Mouse (Mus musculus): ENCODE measurements around the gene Nup54. TPM values are rescaled to one million over a fixed set of nuclear protein-coding genes. Genes with fewer than 3 reads are reported as not detected.

The Nup54 gene
- polyA plus RNA-seq, 1 experiment: 15.2 TPM

DNA sequence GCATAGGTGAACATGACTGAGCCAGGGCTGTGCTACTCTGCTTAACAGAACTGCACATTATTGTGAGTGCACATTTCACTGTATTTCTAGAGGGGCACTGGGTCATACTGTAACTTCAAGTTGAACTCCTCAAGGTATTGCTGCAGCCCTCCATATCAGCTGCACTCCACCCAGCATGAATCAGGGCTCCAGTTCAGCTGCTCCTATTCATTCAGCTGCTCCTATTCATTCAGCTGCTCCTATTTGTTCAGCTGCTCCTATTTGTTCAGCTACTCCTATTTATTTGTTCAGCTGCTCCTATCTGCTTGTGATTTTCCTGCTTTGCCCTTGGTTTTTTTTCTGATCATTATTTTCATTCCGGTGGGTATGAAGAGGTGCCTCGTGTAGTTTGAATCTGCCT lies 45.0 kb downstream of the Nup54 start:
- TF ChIP-seq POLR2A (IDR thresholded peaks at IDR 0.05; ENCODE audit: control insufficient read depth, low read depth, low read length): no peak
- TF ChIP-seq CTCF (IDR thresholded peaks at IDR 0.05; ENCODE audit: control insufficient read depth, insufficient read depth, insufficient replicate concordance, low read depth, low read length): no peak
- peaks cover 13% of the 10 kb centered on the region for H3K4me1 ChIP-seq (ENCODE audit: control insufficient read depth, insufficient read depth, low read length)
- H3K27ac ChIP-seq (ENCODE audit: control insufficient read depth, insufficient read depth, low read depth, low read length): no peak overlapping the region; the same call in 1 of the 2 replicates
- H3K4me3 ChIP-seq (ENCODE audit: control insufficient read depth, low read depth, low read length): no peak overlapping the region
- no peaks in the 10 kb centered on the region for H3K27me3 ChIP-seq (ENCODE audit: control insufficient read depth, insufficient read depth, low read length)
- H3K36me3 ChIP-seq (ENCODE audit: control insufficient read depth, insufficient read depth, low read length): peaks cover 5% of the 10 kb centered on the region

DNA sequence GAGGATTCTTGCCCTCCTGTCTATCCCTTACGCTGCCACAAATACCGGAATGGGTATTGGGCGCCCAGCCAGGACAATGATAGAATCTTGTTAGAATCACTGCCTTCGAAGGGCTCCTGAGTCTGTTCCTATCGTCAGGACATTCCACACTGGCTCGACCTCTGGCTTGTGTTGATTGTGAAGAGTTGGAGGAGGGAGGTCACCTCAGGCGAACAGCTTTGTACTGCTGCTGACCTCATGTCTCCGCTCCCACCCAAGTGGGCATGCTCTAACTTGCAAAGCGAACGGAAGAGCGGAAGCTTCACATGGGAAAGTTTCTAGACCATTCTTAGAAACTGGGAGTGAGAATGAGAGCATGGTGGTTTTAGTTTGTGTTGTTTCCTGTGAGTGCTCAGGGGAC lies 47.6 kb downstream of the Nup54 start:
- Histone ChIP-seq H3K4me1 (ENCODE audit: control insufficient read depth, insufficient read depth, low read length) (peaks cover 11% of the 10 kb centered on the region), H3K27ac (ENCODE audit: control insufficient read depth, insufficient read depth, low read depth, low read length) (peak overlapping the region; percentile 70), H3K4me3 (ENCODE audit: control insufficient read depth, low read depth, low read length) (peak overlapping the region; percentile 16), H3K36me3 (ENCODE audit: control insufficient read depth, insufficient read depth, low read length) (peaks cover 4% of the 10 kb centered on the region), H3K27me3 (ENCODE audit: control insufficient read depth, insufficient read depth, low read length) (no peaks in the 10 kb centered on the region)
- TF ChIP-seq CTCF (IDR thresholded peaks at IDR 0.05; ENCODE audit: control insufficient read depth, insufficient read depth, insufficient replicate concordance, low read depth, low read length): no peak
- TF ChIP-seq POLR2A (IDR thresholded peaks at IDR 0.05; ENCODE audit: control insufficient read depth, low read depth, low read length): 0 out of 2 replicates have a peak, but pooled peaks have one; percentile 14

DNA sequence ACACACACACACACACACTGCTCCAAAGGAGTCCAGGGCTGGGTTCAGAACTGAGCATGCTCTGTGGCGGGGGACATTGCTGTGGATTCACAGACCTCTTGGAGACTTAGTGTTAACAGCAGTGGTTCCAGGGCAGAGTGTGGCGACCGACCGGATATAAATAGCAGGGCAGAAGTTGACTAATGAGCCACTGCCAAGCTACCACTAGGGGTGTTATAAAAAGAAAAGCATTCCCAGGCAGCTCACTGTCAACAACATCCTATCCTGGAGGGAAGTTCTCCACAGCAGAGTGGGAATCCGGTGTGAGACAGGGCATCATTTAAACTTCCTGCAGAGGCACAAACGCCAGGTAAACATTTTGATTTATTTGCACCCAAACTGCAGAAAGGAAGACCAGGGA lies 48.4 kb downstream of the Nup54 start:
- Histone ChIP-seq H3K27ac (ENCODE audit: control insufficient read depth, insufficient read depth, low read depth, low read length) (no peak overlapping the region; the same call in 1 of the 2 replicates), H3K4me3 (ENCODE audit: control insufficient read depth, low read depth, low read length) (no peak overlapping the region), H3K4me1 (ENCODE audit: control insufficient read depth, insufficient read depth, low read length) (peaks cover 5% of the 10 kb centered on the region), H3K27me3 (ENCODE audit: control insufficient read depth, insufficient read depth, low read length) (no peaks in the 10 kb centered on the region), H3K36me3 (ENCODE audit: control insufficient read depth, insufficient read depth, low read length) (peaks cover 4% of the 10 kb centered on the region)
- TF ChIP-seq CTCF (IDR thresholded peaks at IDR 0.05; ENCODE audit: control insufficient read depth, insufficient read depth, insufficient replicate concordance, low read depth, low read length) (no peak), POLR2A (IDR thresholded peaks at IDR 0.05; ENCODE audit: control insufficient read depth, low read depth, low read length) (no peak)

- H3K4me3 ChIP-seq (ENCODE audit: control insufficient read depth, low read depth, low read length): no peak overlapping the region
- H3K4me1 ChIP-seq (ENCODE audit: control insufficient read depth, insufficient read depth, low read length): peaks cover 2% of the 10 kb centered on the region
- TF ChIP-seq CTCF (IDR thresholded peaks at IDR 0.05; ENCODE audit: control insufficient read depth, insufficient read depth, insufficient replicate concordance, low read depth, low read length) (no peak), POLR2A (IDR thresholded peaks at IDR 0.05; ENCODE audit: control insufficient read depth, low read depth, low read length) (no peak)
- no peaks in the 10 kb centered on the region for H3K27me3 ChIP-seq (ENCODE audit: control insufficient read depth, insufficient read depth, low read length)
- peaks cover 4% of the 10 kb centered on the region for H3K36me3 ChIP-seq (ENCODE audit: control insufficient read depth, insufficient read depth, low read length)
- no peak overlapping the region for H3K27ac ChIP-seq (ENCODE audit: control insufficient read depth, insufficient read depth, low read depth, low read length)
Measured at GRCm38 (mm10) chr5:92386102-92386501, 48.9 kb downstream of the Nup54 start.

DNA sequence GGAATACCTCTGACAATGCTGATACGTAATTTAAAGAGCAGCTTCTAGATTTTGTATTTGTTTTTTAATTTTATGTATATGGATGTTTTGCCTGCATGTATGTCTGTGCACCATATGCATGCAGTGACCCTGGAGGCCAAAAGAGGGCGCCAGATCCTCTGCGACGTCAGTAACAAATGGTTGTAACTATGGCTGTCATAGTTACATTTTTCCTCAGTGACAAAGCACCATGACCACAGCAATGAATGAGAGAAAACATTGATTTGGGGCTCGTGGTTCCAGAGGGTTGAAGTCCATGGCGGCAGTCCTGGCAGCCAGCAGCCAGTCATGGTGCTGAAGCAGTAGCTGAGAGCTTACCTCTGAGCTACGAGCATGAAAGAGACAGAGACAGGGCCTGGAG lies 50.2 kb downstream of the Nup54 start:
- Histone ChIP-seq H3K4me3 (ENCODE audit: control insufficient read depth, low read depth, low read length) (no peak overlapping the region), H3K27me3 (ENCODE audit: control insufficient read depth, insufficient read depth, low read length) (no peaks in the 10 kb centered on the region), H3K27ac (ENCODE audit: control insufficient read depth, insufficient read depth, low read depth, low read length) (no peak overlapping the region), H3K4me1 (ENCODE audit: control insufficient read depth, insufficient read depth, low read length) (peaks cover 2% of the 10 kb centered on the region; the same call in 1 of the 2 replicates), H3K36me3 (ENCODE audit: control insufficient read depth, insufficient read depth, low read length) (peaks cover 4% of the 10 kb centered on the region)
- TF ChIP-seq CTCF (IDR thresholded peaks at IDR 0.05; ENCODE audit: control insufficient read depth, insufficient read depth, insufficient replicate concordance, low read depth, low read length): peak; percentile 73; the same call in 1 of the 2 replicates
- no peak for TF ChIP-seq POLR2A (IDR thresholded peaks at IDR 0.05; ENCODE audit: control insufficient read depth, low read depth, low read length)

DNA sequence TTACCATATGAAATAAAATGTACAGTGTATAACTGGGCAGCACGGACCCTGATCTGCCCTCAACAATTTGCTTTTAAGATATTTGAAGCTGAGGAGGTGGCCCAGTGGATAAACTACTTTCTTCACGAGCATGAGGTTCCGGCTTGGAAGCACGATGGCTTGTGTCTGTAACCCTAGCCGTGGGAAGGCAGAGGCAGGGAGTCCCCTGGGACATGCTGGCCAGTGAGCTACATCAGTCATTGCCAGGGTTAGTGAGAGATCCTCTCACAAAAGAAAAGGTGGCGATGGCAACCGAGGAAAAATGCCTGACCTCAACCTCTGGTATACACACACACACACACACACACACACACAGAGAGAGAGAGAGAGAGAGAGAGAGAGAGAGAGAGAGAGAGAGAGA lies 51.3 kb downstream of the Nup54 start:
- no peak overlapping the region for H3K27ac ChIP-seq (ENCODE audit: control insufficient read depth, insufficient read depth, low read depth, low read length)
- H3K4me1 ChIP-seq (ENCODE audit: control insufficient read depth, insufficient read depth, low read length): 0 out of 2 replicates have a peak, but pooled peaks cover 2% of the 10 kb centered on the region
- H3K27me3 ChIP-seq (ENCODE audit: control insufficient read depth, insufficient read depth, low read length): no peaks in the 10 kb centered on the region
- no peak overlapping the region for H3K4me3 ChIP-seq (ENCODE audit: control insufficient read depth, low read depth, low read length)
- TF ChIP-seq POLR2A (IDR thresholded peaks at IDR 0.05; ENCODE audit: control insufficient read depth, low read depth, low read length) (no peak), CTCF (IDR thresholded peaks at IDR 0.05; ENCODE audit: control insufficient read depth, insufficient read depth, insufficient replicate concordance, low read depth, low read length) (no peak)
- H3K36me3 ChIP-seq (ENCODE audit: control insufficient read depth, insufficient read depth, low read length): peaks cover 3% of the 10 kb centered on the region; the same call in 1 of the 2 replicates

DNA sequence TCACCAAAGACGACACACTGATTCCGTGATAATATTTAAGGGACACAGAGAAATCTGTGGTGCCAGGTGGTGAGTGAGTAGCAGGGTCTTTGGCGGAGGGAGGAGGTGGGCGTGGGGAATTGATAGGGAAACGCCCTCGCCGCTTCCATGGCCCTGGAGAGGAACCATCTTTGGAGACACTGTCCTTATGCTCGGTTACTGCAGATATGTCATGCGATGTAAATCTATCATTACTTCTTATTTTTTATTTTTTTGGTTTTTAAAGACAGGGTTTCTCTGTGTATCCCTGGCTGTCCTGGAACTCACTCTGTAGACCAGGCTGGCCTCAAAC lies 52.7 kb downstream of the Nup54 start:
- no peak for TF ChIP-seq CTCF (IDR thresholded peaks at IDR 0.05; ENCODE audit: control insufficient read depth, insufficient read depth, insufficient replicate concordance, low read depth, low read length)
- Histone ChIP-seq H3K4me3 (ENCODE audit: control insufficient read depth, low read depth, low read length) (no peak overlapping the region), H3K4me1 (ENCODE audit: control insufficient read depth, insufficient read depth, low read length) (0 out of 2 replicates have a peak, but pooled peaks cover 2% of the 10 kb centered on the region)

More for the DNA sequence above, 52.7 kb downstream of the Nup54 start:
- H3K27ac ChIP-seq (ENCODE audit: control insufficient read depth, insufficient read depth, low read depth, low read length): no peak overlapping the region
- H3K36me3 ChIP-seq (ENCODE audit: control insufficient read depth, insufficient read depth, low read length): no peaks in the 10 kb centered on the region
- no peaks in the 10 kb centered on the region for H3K27me3 ChIP-seq (ENCODE audit: control insufficient read depth, insufficient read depth, low read length)
